Mouse (Mus musculus) stomach, postnatal 0 days (tissue): ENCODE measurements around the gene Otulin. TPM values are rescaled to one million over a fixed set of nuclear protein-coding genes. Genes with fewer than 3 reads are reported as not detected.

Experiments used
- ATAC-seq: fragments of 200-750 bp; cut with Nextera tagmentation; 2 replicates; pipeline ENCODE4 v1.8.0; 2017; ENCODE audit not compliant: low FRiP score, low TSS enrichment
- DNase-seq: peaks from one replicate; pipeline ENCODE4 v3.0.0-alpha.2; 2016; ENCODE audit warnings: low spot score
- H3K27ac ChIP-seq: fragments of 300-500 bp; sonication (generic); replicated peaks from 2 replicates; pipeline ENCODE4 v1.5.1; 2014; ENCODE audit warnings: mild to moderate bottlenecking, control low read depth
- H3K27me3 ChIP-seq: fragments of 300-500 bp; sonication (generic); 2 replicates; pipeline ENCODE4 v1.6.1; 2014; ENCODE audit warnings: low read length; ENCODE audit not compliant: control insufficient read depth, insufficient read depth
- H3K36me3 ChIP-seq: fragments of 300-500 bp; sonication (generic); 2 replicates; pipeline ENCODE4 v1.6.1; 2014; ENCODE audit warnings: low read length, mixed read lengths; ENCODE audit not compliant: control insufficient read depth, insufficient read depth
- H3K4me1 ChIP-seq: fragments of 300-500 bp; sonication (generic); replicated peaks from 2 replicates; pipeline ENCODE4 v1.6.1; 2014; ENCODE audit warnings: antibody characterized with exemption; ENCODE audit not compliant: control insufficient read depth, insufficient read depth
- H3K4me2 ChIP-seq: fragments of 300-500 bp; sonication (generic); replicated peaks from 2 replicates; pipeline ENCODE4 v1.6.1; 2014; ENCODE audit warnings: low read depth, mild to moderate bottlenecking, control low read depth, moderate library complexity
- H3K4me3 ChIP-seq: fragments of 300-500 bp; sonication (generic); 2 replicates; pipeline ENCODE4 v1.5.1; 2014; ENCODE audit warnings: low read depth, low read length, control low read depth
- H3K9ac ChIP-seq: fragments of 300-500 bp; sonication (generic); 2 replicates; pipeline ENCODE4 v1.6.1; 2014; ENCODE audit warnings: mild to moderate bottlenecking, low read length, control low read depth, mixed read lengths
- H3K9me3 ChIP-seq: fragments of 300-500 bp; sonication (generic); 2 replicates; pipeline ENCODE4 v1.6.1; 2016; ENCODE audit warnings: low read length; ENCODE audit not compliant: control insufficient read depth
- CTCF ChIP-seq: IDR thresholded peaks from 2 replicates; pipeline ENCODE4 v1.5.1; 2016; ENCODE audit warnings: antibody characterized with exemption, low read depth, mild to moderate bottlenecking, moderate library complexity
- EP300 ChIP-seq: optimal IDR thresholded peaks from 2 replicates; pipeline ENCODE3; 2016; ENCODE audit warnings: antibody characterized with exemption
- WGBS: fragments of 180-500 bp; shearing (Covaris S2); extraction: QIAGEN DNeasy Blood & Tissue Kit; methylation state at CpG from one replicate; pipeline ENCODE4 v1.1.7; 2014; 5-methylcytosine and 5-hydroxymethylcytosine counted together
- polyA plus RNA-seq: library from polyadenylated mRNA; unstranded; fragments of >200 nt; fragmentation: Nextera tagmentation; extraction: Ambion mirVana; gene quantifications from 2 replicates; pipeline ENCODE4 v1.2.1, GENCODE M21; 2015

The Otulin gene
- polyA plus RNA-seq, 1 experiment from 2014 or later: 23.7 TPM

GRCm38 (mm10) chr15:27574992-27575781, 55.3 kb downstream of the Otulin start:
- no peak for DNase-seq
- Histone ChIP-seq H3K27me3 (no peaks in the 10 kb centered on the region), H3K4me3 (no peak overlapping the region), H3K9me3 (no peaks in the 10 kb centered on the region), H3K4me2 (no peak overlapping the region), H3K27ac (no peak overlapping the region), H3K36me3 (no peaks in the 10 kb centered on the region), H3K4me1 (no peaks in the 10 kb centered on the region), H3K9ac (no peak overlapping the region)
- TF ChIP-seq CTCF (no peak), EP300 (no peak)
- no peak for ATAC-seq
- WGBS: 73% methylated on average over 8 of the region's 8 CpGs

- H3K36me3 ChIP-seq: no peaks in the 10 kb centered on the region
- no peak for TF ChIP-seq EP300
- TF ChIP-seq CTCF: no peak
- ATAC-seq (no peak), DNase-seq (no peak)
- H3K27me3 ChIP-seq: no peaks in the 10 kb centered on the region
- no peak overlapping the region for H3K4me3 ChIP-seq
- no peaks in the 10 kb centered on the region for H3K4me1 ChIP-seq
- 92% methylated on average over 8 of the region's 8 CpGs for WGBS
- no peak overlapping the region for H3K9ac ChIP-seq
- H3K9me3 ChIP-seq: no peaks in the 10 kb centered on the region
- no peak overlapping the region for H3K4me2 ChIP-seq
- no peak overlapping the region for H3K27ac ChIP-seq
These were observed 59.3 kb downstream of the Otulin start for GRCm38 (mm10) chr15:27571179-27571578.

- DNase-seq (no peak), ATAC-seq (no peak)
- Histone ChIP-seq H3K9ac (no peak overlapping the region), H3K4me2 (no peak overlapping the region), H3K4me3 (no peak overlapping the region), H3K27me3 (no peaks in the 10 kb centered on the region), H3K4me1 (no peaks in the 10 kb centered on the region), H3K36me3 (no peaks in the 10 kb centered on the region), H3K9me3 (no peaks in the 10 kb centered on the region), H3K27ac (no peak overlapping the region)
- 86% methylated on average over 4 of the region's 4 CpGs for WGBS
- TF ChIP-seq CTCF: no peak
- no peak for TF ChIP-seq EP300
These were observed 60.1 kb downstream of the Otulin start for GRCm38 (mm10) chr15:27570385-27570784.

- no peak for DNase-seq
- 78% methylated on average over 2 of the region's 2 CpGs for WGBS
- H3K4me2 ChIP-seq: no peak overlapping the region
These were observed 60.6 kb downstream of the Otulin start for GRCm38 (mm10) chr15:27569924-27570323.

GRCm38 (mm10) chr15:27568371-27568770, 62.1 kb downstream of the Otulin start:
- DNase-seq (no peak), ATAC-seq (no peak)
- Histone ChIP-seq H3K27me3 (no peaks in the 10 kb centered on the region), H3K4me2 (no peak overlapping the region), H3K4me1 (no peaks in the 10 kb centered on the region), H3K4me3 (no peak overlapping the region), H3K27ac (no peak overlapping the region), H3K9me3 (no peaks in the 10 kb centered on the region), H3K36me3 (no peaks in the 10 kb centered on the region), H3K9ac (no peak overlapping the region)
- WGBS: 89% methylated on average over 6 of the region's 6 CpGs
- no peak for TF ChIP-seq CTCF
- TF ChIP-seq EP300: no peak

More at GRCm38 (mm10) chr15:27569924-27570323, 60.6 kb downstream of the Otulin start:
- H3K9ac ChIP-seq: no peak overlapping the region
- H3K9me3 ChIP-seq: no peaks in the 10 kb centered on the region
- H3K4me1 ChIP-seq: no peaks in the 10 kb centered on the region
- no peak for TF ChIP-seq CTCF
- TF ChIP-seq EP300: no peak
- H3K4me3 ChIP-seq: no peak overlapping the region
- H3K27me3 ChIP-seq: no peaks in the 10 kb centered on the region
- ATAC-seq: no peak
- H3K36me3 ChIP-seq: no peaks in the 10 kb centered on the region
- no peak overlapping the region for H3K27ac ChIP-seq

- H3K36me3 ChIP-seq: no peaks in the 10 kb centered on the region
- 86% methylated on average over 16 of the region's 16 CpGs for whole genome bisulfite sequencing
- no peaks in the 10 kb centered on the region for H3K27me3 ChIP-seq
- H3K4me3 ChIP-seq: no peak overlapping the region
- no peak for DNase-seq
- H3K4me2 ChIP-seq: no peak overlapping the region
- no peaks in the 10 kb centered on the region for H3K9me3 ChIP-seq
- ATAC-seq: no peak
- TF ChIP-seq EP300: no peak
- no peak for TF ChIP-seq CTCF
- no peaks in the 10 kb centered on the region for H3K4me1 ChIP-seq
- no peak overlapping the region for H3K27ac ChIP-seq
- H3K9ac ChIP-seq: no peak overlapping the region
These were observed 63.1 kb downstream of the Otulin start for GRCm38 (mm10) chr15:27567356-27567755.
